Mouse (Mus musculus): Measurements from ENCODE around the gene Atp8a2.

Atp8a2 gene

DNA sequence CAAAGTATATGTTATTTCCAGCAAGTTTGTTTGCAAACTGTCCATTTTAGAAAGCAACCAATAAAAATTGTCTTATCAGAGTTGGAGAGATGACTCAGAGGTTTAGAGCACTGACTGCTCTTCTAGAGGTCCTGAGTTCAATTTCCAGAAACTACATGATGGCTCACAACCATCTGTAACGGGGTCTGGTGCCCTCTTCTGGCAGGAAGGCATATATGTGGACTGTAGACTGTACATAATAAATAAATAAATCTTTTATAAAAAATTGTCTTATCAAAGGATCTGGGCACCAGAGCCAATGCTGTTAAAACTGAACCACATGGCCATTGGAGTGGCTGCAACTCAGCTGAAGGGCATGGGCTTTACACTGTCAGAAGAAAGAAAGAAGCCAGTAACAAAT lies 606.4 kb downstream of the Atp8a2 start:
- DNase-seq, result peak; percentile 30
